Mouse (Mus musculus): Measurements from ENCODE around the gene Retsat. TPM values are rescaled to one million over a fixed set of nuclear protein-coding genes. Genes with fewer than 3 reads are reported as not detected.
A peak's percentile ranks its signal among the peaks of the same experiment; 100 is the strongest.

Gene Retsat
- polyA plus RNA-seq, 1 experiment from 2014 or later, result 15.3 TPM

DNA sequence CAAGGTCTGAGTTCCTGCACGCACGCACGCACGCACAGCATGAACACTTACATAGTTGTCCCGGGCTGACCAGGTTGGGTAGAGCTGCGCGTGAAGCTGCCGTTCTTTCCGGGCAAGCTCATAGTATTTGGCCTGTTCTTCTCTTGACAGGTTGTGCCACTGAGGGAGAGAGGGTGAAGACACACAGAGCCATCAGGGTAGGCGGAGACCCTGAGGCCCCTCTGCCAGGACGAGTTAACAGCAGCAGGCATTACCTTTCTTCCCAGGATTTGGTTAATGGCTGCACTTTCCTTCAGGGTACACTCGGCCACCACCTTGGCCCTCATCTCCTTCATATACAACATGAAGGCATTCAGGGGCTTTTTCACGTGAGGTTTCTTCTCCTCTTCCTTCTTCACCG lies 32.7 kb downstream of the Retsat start:
- Histone ChIP-seq H3K4me3 (no peak overlapping the region), H3K4me2 (no peak overlapping the region), H3K4me1 (peaks cover 7% of the 10 kb centered on the region; the same call in 1 of the 2 replicates), H3K9me3 (replicated peaks) (no peaks in the 10 kb centered on the region), H3K36me3 (peaks cover 22% of the 10 kb centered on the region), H3K27me3 (replicated peaks) (no peaks in the 10 kb centered on the region), H3K9ac (no peak overlapping the region), H3K27ac (no peak overlapping the region)
- WGBS (ENCODE audit: insufficient replicate concordance), result 76% methylated on average over 14 of the region's 14 CpGs
- no peak for ATAC-seq

DNA sequence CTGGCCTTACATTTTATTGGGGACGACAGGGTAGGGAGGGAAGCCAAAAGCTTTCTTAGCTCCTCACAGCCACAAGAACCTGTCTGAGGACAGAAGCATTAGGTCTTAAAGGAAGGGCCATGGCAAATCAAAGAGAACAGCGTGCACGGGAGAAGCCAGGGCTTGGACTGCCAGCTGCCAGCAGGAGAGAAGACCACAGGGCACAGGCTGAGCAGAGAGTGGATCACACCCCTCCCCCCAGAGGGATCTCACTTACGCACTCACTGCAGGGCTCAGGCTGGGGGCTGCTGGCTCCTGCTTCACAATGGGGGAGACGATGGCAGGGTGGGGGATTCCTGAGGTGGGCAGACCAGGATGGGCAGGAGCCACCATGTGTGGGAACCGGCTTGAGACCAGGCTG lies 33.4 kb downstream of the Retsat start:
- Histone ChIP-seq H3K9ac (no peak overlapping the region), H3K4me1 (peaks cover 13% of the 10 kb centered on the region), H3K4me2 (no peak overlapping the region), H3K27me3 (replicated peaks) (no peaks in the 10 kb centered on the region), H3K36me3 (peaks cover 22% of the 10 kb centered on the region), H3K9me3 (replicated peaks) (no peaks in the 10 kb centered on the region), H3K4me3 (no peak overlapping the region), H3K27ac (no peak overlapping the region)
- WGBS (ENCODE audit: insufficient replicate concordance), result 75% methylated on average over 6 of the region's 6 CpGs
- no peak for ATAC-seq

DNA sequence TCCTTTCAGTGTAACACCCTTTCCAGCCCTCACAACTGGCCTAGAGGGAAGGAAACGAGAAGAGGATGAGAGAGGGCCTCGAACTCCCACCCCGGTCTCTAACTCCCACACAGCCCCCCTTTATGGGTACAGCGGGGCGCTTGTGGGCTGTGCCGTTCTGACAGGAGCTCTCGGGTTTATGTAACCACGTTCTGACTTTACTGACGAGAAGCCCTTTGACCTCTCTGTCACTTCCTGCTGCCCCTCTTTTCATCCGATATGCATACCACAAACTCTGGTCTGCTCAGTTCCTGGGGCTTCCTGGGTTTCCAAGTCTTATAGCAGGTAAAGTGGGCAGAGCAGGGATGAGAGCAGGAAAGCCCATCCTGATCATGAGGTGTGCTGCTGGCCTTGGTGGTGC lies 36.0 kb downstream of the Retsat start:
- 38% methylated on average over 10 of the region's 10 CpGs for WGBS (ENCODE audit: insufficient replicate concordance)
- Histone ChIP-seq H3K9ac (no peak overlapping the region), H3K9me3 (replicated peaks) (no peaks in the 10 kb centered on the region), H3K4me3 (no peak overlapping the region), H3K4me2 (no peak overlapping the region), H3K27me3 (replicated peaks) (no peaks in the 10 kb centered on the region), H3K4me1 (peaks cover 13% of the 10 kb centered on the region), H3K36me3 (peaks cover 13% of the 10 kb centered on the region), H3K27ac (0 out of 2 replicates have a peak overlapping the region, but pooled peaks have one; percentile 23)
- no peak for ATAC-seq

DNA sequence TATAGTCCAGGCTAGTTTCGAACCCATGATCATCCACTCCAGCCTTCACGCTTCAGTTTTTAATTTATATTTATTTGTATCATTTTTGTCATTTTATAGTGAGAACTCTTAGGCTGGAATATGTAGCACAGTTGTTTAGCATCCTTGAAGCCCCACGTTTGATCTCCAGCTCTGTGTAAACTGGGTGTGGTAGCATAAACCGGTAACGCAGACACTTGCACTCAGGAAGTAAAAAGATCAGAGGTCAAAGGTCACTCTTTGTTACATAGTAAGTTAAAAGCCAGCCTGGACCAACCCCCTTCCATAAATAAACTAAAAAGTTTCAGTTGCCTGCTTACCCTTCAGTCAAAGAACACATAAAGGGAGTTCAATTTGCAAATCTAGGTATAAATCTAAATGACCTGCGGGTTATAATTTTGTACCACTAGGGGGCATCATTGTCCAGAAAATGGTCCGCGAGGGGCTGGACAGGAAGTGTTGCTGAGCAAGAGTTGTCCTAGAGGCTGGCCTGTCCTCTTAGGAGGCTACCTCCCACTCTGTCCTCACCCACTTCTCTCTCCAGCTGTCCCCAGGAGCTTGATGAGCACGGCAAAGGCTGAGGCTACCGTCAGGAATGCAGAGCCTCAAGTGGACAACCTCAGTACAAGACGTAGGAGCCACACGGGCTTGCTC lies 37.6 kb downstream of the Retsat start:
- WGBS (ENCODE audit: insufficient replicate concordance), result 46% methylated on average over 12 of the region's 12 CpGs
- no peaks in the 10 kb centered on the region for H3K27me3 ChIP-seq (replicated peaks)
- H3K4me1 ChIP-seq, result peaks cover 13% of the 10 kb centered on the region
- no peak overlapping the region for H3K9ac ChIP-seq
- ATAC-seq, result peak; percentile 28; the same call in 1 of the 2 replicates
- no peak overlapping the region for H3K4me3 ChIP-seq
- H3K27ac ChIP-seq, result no peak overlapping the region
- H3K36me3 ChIP-seq, result peaks cover 7% of the 10 kb centered on the region
- H3K4me2 ChIP-seq, result no peak overlapping the region
- H3K9me3 ChIP-seq (replicated peaks), result no peaks in the 10 kb centered on the region

DNA sequence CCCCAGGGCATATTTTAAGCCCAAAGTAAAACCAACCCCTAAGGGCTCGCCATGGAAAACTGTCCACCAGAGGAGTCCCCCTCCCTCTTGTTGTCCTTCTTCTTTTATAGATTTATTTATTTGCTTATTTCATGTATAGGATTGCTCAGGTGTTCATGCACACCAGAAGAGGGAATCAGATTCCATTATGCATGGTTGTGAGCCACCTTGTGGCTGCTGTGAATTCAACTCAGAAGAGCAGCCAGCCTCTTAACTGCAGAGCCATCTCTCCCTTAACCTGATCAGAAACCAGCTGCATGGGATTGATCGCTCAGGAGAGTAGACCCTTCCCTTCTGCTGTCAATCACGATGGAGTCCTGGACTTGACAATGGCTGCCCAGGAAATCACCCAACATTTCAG lies 38.7 kb downstream of the Retsat start:
- Histone ChIP-seq H3K9ac (no peak overlapping the region), H3K27me3 (replicated peaks) (no peaks in the 10 kb centered on the region), H3K4me1 (peaks cover 17% of the 10 kb centered on the region), H3K27ac (no peak overlapping the region), H3K9me3 (replicated peaks) (no peaks in the 10 kb centered on the region), H3K4me2 (no peak overlapping the region), H3K4me3 (no peak overlapping the region), H3K36me3 (0 out of 2 replicates have a peak, but pooled peaks cover 2% of the 10 kb centered on the region)
- no peak for ATAC-seq
- WGBS (ENCODE audit: insufficient replicate concordance), result 57% methylated on average over 3 of the region's 3 CpGs

DNA sequence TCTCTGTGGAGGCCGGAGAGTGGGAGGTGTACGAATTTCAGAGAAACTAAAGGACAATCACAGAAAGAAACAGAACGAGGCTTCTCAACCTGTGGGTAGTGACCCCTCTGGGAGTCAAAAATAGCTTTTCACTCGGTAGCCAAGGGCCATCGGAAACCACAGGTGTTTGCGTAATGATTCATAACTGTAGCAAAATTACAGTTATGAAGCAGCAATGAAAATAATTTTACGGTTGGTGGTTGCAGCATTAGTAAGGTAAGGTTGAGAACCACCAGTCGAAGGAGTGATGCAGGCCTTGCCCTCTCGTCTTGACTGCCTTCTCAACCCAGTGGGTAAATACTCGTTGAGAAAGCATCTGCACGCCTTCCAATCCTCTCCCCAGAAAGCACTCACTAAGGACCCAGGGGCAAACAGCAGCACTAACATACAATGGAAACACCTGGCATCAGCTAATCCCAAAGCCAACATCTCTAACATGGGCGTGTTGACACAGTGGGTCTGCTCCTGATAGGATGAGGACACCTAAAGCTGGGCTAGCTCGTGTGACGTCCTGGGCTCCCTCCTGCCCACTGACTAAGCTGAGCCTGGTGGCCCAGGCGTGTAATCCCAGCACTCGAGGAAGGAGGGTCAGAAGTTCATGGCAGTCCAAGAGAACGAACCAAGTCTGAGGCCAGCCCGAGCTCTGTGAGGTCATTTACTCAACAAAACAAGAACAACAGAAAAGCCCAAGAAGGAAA lies 43.1 kb downstream of the Retsat start:
- Histone ChIP-seq H3K4me3 (no peak overlapping the region), H3K4me2 (no peak overlapping the region), H3K9ac (no peak overlapping the region), H3K9me3 (replicated peaks) (no peaks in the 10 kb centered on the region), H3K36me3 (no peaks in the 10 kb centered on the region), H3K4me1 (peaks cover 8% of the 10 kb centered on the region; the same call in 1 of the 2 replicates), H3K27ac (no peak overlapping the region), H3K27me3 (replicated peaks) (no peaks in the 10 kb centered on the region)
- no peak for ATAC-seq
- 64% methylated on average over 18 of the region's 18 CpGs for WGBS (ENCODE audit: insufficient replicate concordance)

DNA sequence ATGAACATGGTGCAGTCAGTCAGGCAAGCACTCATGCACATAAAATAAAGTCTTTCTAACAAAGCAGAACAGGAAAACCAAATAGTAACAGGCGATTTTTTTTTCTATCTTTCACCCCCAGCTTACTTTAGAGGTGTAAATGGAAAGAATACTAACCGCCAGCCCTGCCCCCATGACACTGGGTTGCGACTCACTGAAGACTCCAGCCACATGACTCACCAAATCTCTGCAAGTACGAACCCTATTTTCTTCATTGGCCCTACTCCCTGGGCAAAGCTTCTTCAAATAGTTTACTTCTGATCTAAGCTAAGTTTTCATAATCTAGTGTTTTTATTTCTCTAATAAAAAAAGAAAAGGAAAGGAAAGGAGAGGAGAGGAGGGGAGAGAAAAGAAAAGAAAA lies 46.3 kb downstream of the Retsat start:
- Histone ChIP-seq H3K4me3 (no peak overlapping the region), H3K9me3 (replicated peaks) (no peaks in the 10 kb centered on the region), H3K36me3 (no peaks in the 10 kb centered on the region), H3K27me3 (replicated peaks) (no peaks in the 10 kb centered on the region), H3K4me1 (0 out of 2 replicates have a peak, but pooled peaks cover 7% of the 10 kb centered on the region), H3K9ac (no peak overlapping the region), H3K4me2 (no peak overlapping the region), H3K27ac (no peak overlapping the region)
- no peak for ATAC-seq
- WGBS (ENCODE audit: insufficient replicate concordance), result 48% methylated on average over 4 of the region's 4 CpGs

DNA sequence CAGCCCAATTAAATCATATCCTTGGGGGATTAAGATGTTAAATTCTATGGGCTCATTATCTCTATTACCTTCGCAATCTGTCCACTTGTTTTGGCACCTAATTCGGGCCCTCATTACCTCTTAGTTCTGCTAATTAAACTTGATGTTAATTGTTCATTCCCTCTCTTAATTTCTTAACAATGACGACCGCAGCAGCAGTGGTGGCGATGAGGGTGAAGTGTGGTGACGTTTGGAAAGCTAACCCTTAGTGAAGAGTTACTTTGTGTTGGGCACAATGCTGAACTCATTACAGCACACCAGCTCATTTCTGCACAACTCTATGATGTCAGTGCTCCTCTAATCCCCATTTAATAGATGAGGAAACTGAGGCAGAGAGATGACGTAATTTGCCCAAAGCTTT lies 47.1 kb downstream of the Retsat start:
- H3K4me2 ChIP-seq, result no peak overlapping the region
- ATAC-seq, result no peak
- H3K9ac ChIP-seq, result no peak overlapping the region
- no peak overlapping the region for H3K27ac ChIP-seq
- no peaks in the 10 kb centered on the region for H3K27me3 ChIP-seq (replicated peaks)
- H3K4me3 ChIP-seq, result no peak overlapping the region
- 0 out of 2 replicates have a peak, but pooled peaks cover 7% of the 10 kb centered on the region for H3K4me1 ChIP-seq
- WGBS (ENCODE audit: insufficient replicate concordance), result 74% methylated on average over 7 of the region's 7 CpGs
- no peaks in the 10 kb centered on the region for H3K9me3 ChIP-seq (replicated peaks)
- no peaks in the 10 kb centered on the region for H3K36me3 ChIP-seq

DNA sequence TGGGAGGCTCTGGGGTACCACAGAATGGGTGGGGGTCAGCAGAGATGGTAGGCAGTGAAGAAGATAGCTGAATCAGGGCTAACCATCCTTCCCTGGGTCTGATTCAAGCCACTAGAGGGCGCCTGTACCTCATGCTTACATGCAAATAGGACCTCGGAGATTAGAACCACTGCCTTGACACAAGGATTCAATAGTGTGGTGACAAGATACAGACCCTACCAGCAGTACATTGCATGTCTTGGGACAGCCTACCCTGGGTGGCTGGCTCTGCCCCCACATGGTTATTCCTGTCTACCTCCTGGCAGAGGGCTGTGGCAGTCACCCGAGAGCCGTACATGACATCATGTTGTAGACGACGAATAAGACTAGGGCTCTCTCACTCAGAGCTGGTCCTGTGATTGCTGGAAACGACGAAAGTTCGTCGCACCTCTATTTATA lies 49.1 kb downstream of the Retsat start:
- 57% methylated on average over 10 of the region's 10 CpGs for WGBS (ENCODE audit: insufficient replicate concordance)
- Histone ChIP-seq H3K4me1 (no peaks in the 10 kb centered on the region), H3K9ac (no peak overlapping the region), H3K9me3 (replicated peaks) (no peaks in the 10 kb centered on the region), H3K27ac (no peak overlapping the region), H3K4me2 (no peak overlapping the region), H3K27me3 (replicated peaks) (no peaks in the 10 kb centered on the region), H3K36me3 (no peaks in the 10 kb centered on the region), H3K4me3 (no peak overlapping the region)
- ATAC-seq, result 0 out of 2 replicates have a peak, but pooled peaks have one; percentile 27

DNA sequence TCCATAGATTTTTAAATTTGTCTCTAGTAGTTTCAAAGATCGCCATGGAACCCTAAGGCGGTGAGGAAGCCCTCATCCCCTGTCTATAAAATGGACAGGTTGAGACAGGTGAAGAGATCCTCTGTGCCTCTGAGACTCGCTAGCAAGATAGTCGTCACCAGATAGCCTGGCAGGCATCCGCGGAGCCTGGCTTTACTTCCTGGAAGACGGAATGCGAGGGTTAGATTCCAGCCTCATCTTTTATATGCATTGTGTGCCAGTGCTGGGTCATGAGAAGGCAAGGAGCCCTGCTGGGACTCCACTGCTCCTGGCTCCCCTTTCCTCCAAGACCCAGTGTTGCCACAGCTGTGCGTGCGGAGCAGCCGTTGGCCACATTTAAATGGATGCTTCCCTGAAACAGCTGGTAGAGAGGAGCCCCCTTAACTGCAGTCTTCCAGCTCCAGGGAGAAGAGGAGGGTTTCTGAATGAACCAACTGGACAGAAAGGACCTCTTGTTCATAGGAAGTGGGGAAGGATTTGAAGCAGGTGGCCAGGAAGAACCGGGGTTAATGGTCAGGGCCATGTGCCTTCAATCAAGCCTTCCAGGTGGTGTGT lies 49.8 kb downstream of the Retsat start:
- H3K4me1 ChIP-seq, result no peaks in the 10 kb centered on the region
- ATAC-seq, result no peak
- H3K9me3 ChIP-seq (replicated peaks), result no peaks in the 10 kb centered on the region
- no peaks in the 10 kb centered on the region for H3K27me3 ChIP-seq (replicated peaks)
- H3K36me3 ChIP-seq, result no peaks in the 10 kb centered on the region
- no peak overlapping the region for H3K4me3 ChIP-seq
- H3K27ac ChIP-seq, result no peak overlapping the region
- H3K9ac ChIP-seq, result no peak overlapping the region
- WGBS (ENCODE audit: insufficient replicate concordance), result 72% methylated on average over 12 of the region's 12 CpGs
- H3K4me2 ChIP-seq, result no peak overlapping the region

DNA sequence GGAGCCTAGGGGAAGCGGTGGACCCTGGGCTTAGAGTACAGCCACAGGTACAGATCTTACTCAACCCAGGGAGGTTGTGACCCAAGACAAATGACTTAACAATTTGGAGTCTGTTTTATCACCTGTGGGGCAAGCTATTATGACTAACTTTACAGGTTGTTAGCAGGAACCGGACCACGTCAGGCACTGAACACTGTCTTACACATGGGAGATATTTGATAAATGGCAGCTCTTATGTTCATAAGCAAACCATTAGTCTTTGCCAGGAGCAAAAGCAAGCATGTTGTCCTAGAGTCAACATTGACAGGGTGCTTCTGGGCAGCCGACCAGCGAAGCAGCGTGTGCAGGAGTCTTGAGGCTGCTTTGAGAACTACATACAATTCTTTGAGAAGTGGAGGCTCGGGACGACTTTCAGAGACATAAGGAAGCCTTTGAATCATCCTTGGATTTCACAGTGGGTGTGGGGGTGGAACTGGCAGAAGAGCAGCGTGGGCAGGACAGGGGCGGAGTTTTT lies 52.1 kb downstream of the Retsat start:
- Histone ChIP-seq H3K4me2 (no peak overlapping the region), H3K27me3 (replicated peaks) (no peaks in the 10 kb centered on the region), H3K9me3 (replicated peaks) (no peaks in the 10 kb centered on the region), H3K36me3 (no peaks in the 10 kb centered on the region), H3K4me3 (no peak overlapping the region), H3K4me1 (peaks cover under 1% of the 10 kb centered on the region), H3K27ac (no peak overlapping the region), H3K9ac (no peak overlapping the region)
- no peak for ATAC-seq
- WGBS (ENCODE audit: insufficient replicate concordance), result 74% methylated on average over 10 of the region's 10 CpGs

DNA sequence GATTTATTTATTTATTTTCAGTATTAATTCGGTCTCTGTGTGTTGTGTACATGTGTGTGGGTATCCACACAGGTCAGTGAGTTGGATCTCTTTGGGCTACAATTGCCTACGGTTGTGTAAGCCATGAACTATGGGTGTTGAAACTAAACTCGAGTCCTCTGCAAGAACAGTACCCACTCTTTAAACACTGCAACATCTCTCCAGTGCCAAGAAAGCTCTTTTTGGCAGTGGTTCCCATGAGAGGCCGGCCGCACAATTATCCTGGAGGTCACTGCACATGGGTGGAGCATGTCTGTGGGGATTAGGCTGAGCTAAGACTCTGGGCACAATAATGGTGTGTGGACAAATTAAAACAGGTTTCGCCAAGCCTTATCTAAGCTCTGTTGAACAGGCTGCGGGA lies 55.1 kb downstream of the Retsat start:
- Histone ChIP-seq H3K4me3 (no peak overlapping the region), H3K27ac (no peak overlapping the region), H3K4me2 (no peak overlapping the region), H3K9me3 (replicated peaks) (no peaks in the 10 kb centered on the region), H3K4me1 (peaks cover 8% of the 10 kb centered on the region), H3K9ac (no peak overlapping the region), H3K27me3 (replicated peaks) (no peaks in the 10 kb centered on the region), H3K36me3 (no peaks in the 10 kb centered on the region)
- 71% methylated on average over 7 of the region's 7 CpGs for WGBS (ENCODE audit: insufficient replicate concordance)
- ATAC-seq, result no peak
